Mouse (Mus musculus) embryo, embryonic 9.5 days (tissue): ENCODE data around the gene Btnl10.

Source experiments
- DNase-seq: peaks from one replicate; pipeline ENCODE4 v3.0.0-alpha.2; 2017; ENCODE audit errors: extremely low spot score

The Btnl10 gene

GRCm38 (mm10) chr11:58959186-58959825 lies 41.6 kb downstream of the Btnl10 start:
- no peak for DNase-seq

- DNase-seq = peak; percentile 85
These were observed 42.3 kb downstream of the Btnl10 start for GRCm38 (mm10) chr11:58959921-58960465.

- no peak for DNase-seq
These were observed 43.9 kb downstream of the Btnl10 start for GRCm38 (mm10) chr11:58961364-58962177.

- no peak for DNase-seq
These were observed 45.8 kb downstream of the Btnl10 start for GRCm38 (mm10) chr11:58963543-58963942.

- DNase-seq = no peak
These were observed 46.5 kb downstream of the Btnl10 start for GRCm38 (mm10) chr11:58964216-58964615.

- DNase-seq = no peak
These were observed 47.5 kb downstream of the Btnl10 start for GRCm38 (mm10) chr11:58965001-58965760.

GRCm38 (mm10) chr11:58967346-58967745 lies 49.6 kb downstream of the Btnl10 start:
- no peak for DNase-seq

GRCm38 (mm10) chr11:58968551-58968950 lies 50.8 kb downstream of the Btnl10 start:
- DNase-seq = no peak

GRCm38 (mm10) chr11:58969027-58969426 lies 51.3 kb downstream of the Btnl10 start:
- DNase-seq = no peak

GRCm38 (mm10) chr11:58969659-58970058 lies 52.0 kb downstream of the Btnl10 start:
- DNase-seq = no peak

GRCm38 (mm10) chr11:58970831-58971530 lies 53.3 kb downstream of the Btnl10 start:
- DNase-seq = no peak

- no peak for DNase-seq
These were observed 54.1 kb downstream of the Btnl10 start for GRCm38 (mm10) chr11:58971796-58972195.

- DNase-seq = no peak
These were observed 56.7 kb downstream of the Btnl10 start for GRCm38 (mm10) chr11:58974414-58974813.
